Mouse (Mus musculus): ENCODE measurements around the gene Cd163l1. TPM values are rescaled to one million over a fixed set of nuclear protein-coding genes. Genes with fewer than 3 reads are reported as not detected.

The Cd163l1 gene
- polyA plus RNA-seq, 1 experiment: 0.66 TPM

DNA sequence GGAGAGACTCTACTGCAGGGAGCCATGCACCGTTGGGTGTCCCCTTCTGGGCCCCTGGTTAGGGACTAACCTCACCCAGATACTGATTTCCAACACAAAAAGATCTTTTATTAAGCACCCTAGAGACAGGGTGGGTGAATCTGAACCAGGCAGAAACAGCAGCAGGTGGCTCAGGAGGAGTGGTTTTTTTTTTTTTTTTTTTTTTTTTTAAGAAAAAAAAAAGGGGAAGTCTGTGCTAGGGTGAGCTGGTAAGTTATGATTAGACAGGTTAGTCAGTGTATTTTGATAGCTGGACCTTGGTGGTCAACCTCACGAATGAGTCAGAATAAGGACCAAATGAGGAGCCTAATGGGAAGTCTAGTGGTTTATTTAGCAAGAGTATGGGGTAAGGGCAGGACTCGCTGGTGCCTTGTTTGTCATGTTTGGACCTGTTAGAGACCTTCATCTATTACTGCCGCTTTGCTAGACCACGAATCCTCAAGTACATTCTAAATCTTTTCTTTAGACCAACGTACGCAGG, 35.8 kb downstream of the Cd163l1 start:
- Histone ChIP-seq H3K4me1 (ENCODE audit: control insufficient read depth, insufficient read depth, low read length) (no peaks in the 10 kb centered on the region), H3K27ac (ENCODE audit: insufficient read depth, low read depth, low read length) (no peak overlapping the region), H3K27me3 (replicated peaks; ENCODE audit: control insufficient read depth, insufficient read depth, low read length) (no peaks in the 10 kb centered on the region), H3K36me3 (ENCODE audit: control insufficient read depth, insufficient read depth, low read length) (no peaks in the 10 kb centered on the region), H3K4me3 (ENCODE audit: insufficient read depth, low read depth, low read length) (no peak overlapping the region)
- TF ChIP-seq POLR2A (IDR thresholded peaks at IDR 0.05; ENCODE audit: low read depth, low read length): no peak
- TF ChIP-seq CTCF (conservative IDR thresholded peaks at IDR 0.05; ENCODE audit: insufficient read depth, insufficient read length, low read depth, low read length): no peak
- WGBS: 85% methylated on average over 7 of the region's 7 CpGs
- DNase-seq: no peak

Other genes with a start within 250 kb of the Cd163l1 start
- 0.13 and 0.29 TPM in 2 replicates for gene 6430531B16Rik, start 239.5 kb upstream of the Cd163l1 start, polyA plus RNA-seq (2012; rRNA removed)
- gene Adam8, start 225.7 kb upstream of the Cd163l1 start, polyA plus RNA-seq (2012; rRNA removed): 1.8 and 2.2 TPM in 2 replicates
- gene Zfp511, start 181.9 kb upstream of the Cd163l1 start, polyA plus RNA-seq (2012; rRNA removed): 28.6 and 43.3 TPM in 2 replicates
- 19.9 and 20.0 TPM in 2 replicates for gene Tubgcp2, start 181.6 kb upstream of the Cd163l1 start, polyA plus RNA-seq (2012; rRNA removed)
- not detected in 2 replicates for gene Msx3, start 169.2 kb upstream of the Cd163l1 start, polyA plus RNA-seq (2012; rRNA removed)
- gene Caly, start 135.7 kb upstream of the Cd163l1 start, polyA plus RNA-seq (2012; rRNA removed): 0.16 and 0.52 TPM in 2 replicates
- gene Prap1, start 124.9 kb upstream of the Cd163l1 start, polyA plus RNA-seq (2012; rRNA removed): 1.1 and 1.9 TPM in 2 replicates
- gene Fuom, start 115.8 kb upstream of the Cd163l1 start, polyA plus RNA-seq (2012; rRNA removed): 147 and 161 TPM in 2 replicates
- 10.4 and 12.0 TPM in 2 replicates for gene Paox, start 102.5 kb upstream of the Cd163l1 start, polyA plus RNA-seq (2012; rRNA removed)
- gene Echs1, start 101.8 kb upstream of the Cd163l1 start, polyA plus RNA-seq (2012; rRNA removed): 381 and 422 TPM in 2 replicates
- 40.3 and 45.1 TPM in 2 replicates for gene Mtg1, start 80.7 kb upstream of the Cd163l1 start, polyA plus RNA-seq (2012; rRNA removed)
- gene Sprn, start 63.4 kb upstream of the Cd163l1 start, polyA plus RNA-seq (2012; rRNA removed): 0.16 TPM in 2 replicates
- gene Olfr522, start 53.5 kb upstream of the Cd163l1 start, polyA plus RNA-seq (2012; rRNA removed): not detected in 2 replicates
- gene Olfr523, start 45.0 kb upstream of the Cd163l1 start, polyA plus RNA-seq (2012; rRNA removed): 0.05 TPM in 1 of 2 replicates, not detected in the other
- gene Olfr524, start 12.3 kb upstream of the Cd163l1 start, polyA plus RNA-seq (2012; rRNA removed): not detected in 2 replicates
- 0.11 TPM in 2 replicates for gene 5830411N06Rik, start 29.0 kb downstream of the Cd163l1 start, polyA plus RNA-seq (2012; rRNA removed)
- not detected in 2 replicates for gene Olfr525, start 102.6 kb downstream of the Cd163l1 start, polyA plus RNA-seq (2012; rRNA removed)
- not detected in 2 replicates for gene Olfr527, start 115.8 kb downstream of the Cd163l1 start, polyA plus RNA-seq (2012; rRNA removed)
- gene Olfr60, start 143.4 kb downstream of the Cd163l1 start, polyA plus RNA-seq (2012; rRNA removed): 0.05 TPM in 1 of 2 replicates, not detected in the other
- not detected in 2 replicates for gene Olfr530, start 158.1 kb downstream of the Cd163l1 start, polyA plus RNA-seq (2012; rRNA removed)
- gene Olfr531, start 184.7 kb downstream of the Cd163l1 start, polyA plus RNA-seq (2012; rRNA removed): not detected in 2 replicates
- gene Olfr532, start 203.4 kb downstream of the Cd163l1 start, polyA plus RNA-seq (2012; rRNA removed): not detected in 2 replicates
- gene Olfr533, start 245.1 kb downstream of the Cd163l1 start, polyA plus RNA-seq (2012; rRNA removed): not detected in 2 replicates